Mouse (Mus musculus): ENCODE measurements around the gene Afap1. TPM values are rescaled to one million over a fixed set of nuclear protein-coding genes. Genes with fewer than 3 reads are reported as not detected.

Afap1 gene
- polyA plus RNA-seq, 1 experiment from 2014 or later: 1.4 TPM

GRCm38 (mm10) chr5:36018366-36018765 is 125.2 kb downstream of the Afap1 start:
- no peaks in the 10 kb centered on the region for H3K9me3 ChIP-seq (replicated peaks; ENCODE audit: control insufficient read depth, low read length)
- ATAC-seq (ENCODE audit: low read depth): no peak
- H3K36me3 ChIP-seq (ENCODE audit: control insufficient read depth, insufficient read depth): no peaks in the 10 kb centered on the region
- H3K4me1 ChIP-seq (ENCODE audit: control insufficient read depth, low read depth, low read length): no peaks in the 10 kb centered on the region
- whole genome bisulfite sequencing (ENCODE audit: insufficient replicate concordance): 56% methylated on average over 3 of the region's 3 CpGs
- no peaks in the 10 kb centered on the region for H3K27me3 ChIP-seq (ENCODE audit: control insufficient read depth, insufficient read depth, low read depth, low read length)
- no peak overlapping the region for H3K4me3 ChIP-seq (ENCODE audit: low read depth, low read length)
- H3K27ac ChIP-seq (ENCODE audit: low read length): no peak overlapping the region
- H3K4me2 ChIP-seq (ENCODE audit: low read depth, low read length): no peak overlapping the region
- H3K9ac ChIP-seq (ENCODE audit: low read depth, low read length): no peak overlapping the region

- 46% methylated on average over 3 of the region's 3 CpGs for WGBS (ENCODE audit: insufficient replicate concordance)
- Histone ChIP-seq H3K4me2 (ENCODE audit: low read depth, low read length) (no peak overlapping the region), H3K4me3 (ENCODE audit: low read depth, low read length) (no peak overlapping the region), H3K27ac (ENCODE audit: low read length) (no peak overlapping the region), H3K27me3 (ENCODE audit: control insufficient read depth, insufficient read depth, low read depth, low read length) (no peaks in the 10 kb centered on the region), H3K9me3 (replicated peaks; ENCODE audit: control insufficient read depth, low read length) (no peaks in the 10 kb centered on the region), H3K9ac (ENCODE audit: low read depth, low read length) (no peak overlapping the region), H3K4me1 (ENCODE audit: control insufficient read depth, low read depth, low read length) (no peaks in the 10 kb centered on the region), H3K36me3 (ENCODE audit: control insufficient read depth, insufficient read depth) (no peaks in the 10 kb centered on the region)
- no peak for ATAC-seq (ENCODE audit: low read depth)
Observed at GRCm38 (mm10) chr5:36021091-36021490, 128.0 kb downstream of the Afap1 start.

- Histone ChIP-seq H3K4me1 (ENCODE audit: control insufficient read depth, low read depth, low read length) (no peaks in the 10 kb centered on the region), H3K9me3 (replicated peaks; ENCODE audit: control insufficient read depth, low read length) (no peaks in the 10 kb centered on the region), H3K4me2 (ENCODE audit: low read depth, low read length) (no peak overlapping the region), H3K9ac (ENCODE audit: low read depth, low read length) (no peak overlapping the region), H3K4me3 (ENCODE audit: low read depth, low read length) (no peak overlapping the region), H3K36me3 (ENCODE audit: control insufficient read depth, insufficient read depth) (no peaks in the 10 kb centered on the region), H3K27me3 (ENCODE audit: control insufficient read depth, insufficient read depth, low read depth, low read length) (no peaks in the 10 kb centered on the region), H3K27ac (ENCODE audit: low read length) (no peak overlapping the region)
- no peak for ATAC-seq (ENCODE audit: low read depth)
- WGBS (ENCODE audit: insufficient replicate concordance): 61% methylated on average over 1 of the region's 1 CpGs
Observed at GRCm38 (mm10) chr5:36022361-36022760, 129.2 kb downstream of the Afap1 start.

- WGBS (ENCODE audit: insufficient replicate concordance): 51% methylated on average over 9 of the region's 9 CpGs
- no peak overlapping the region for H3K9ac ChIP-seq (ENCODE audit: low read depth, low read length)
- H3K4me3 ChIP-seq (ENCODE audit: low read depth, low read length): no peak overlapping the region
- no peak overlapping the region for H3K4me2 ChIP-seq (ENCODE audit: low read depth, low read length)
- H3K9me3 ChIP-seq (replicated peaks; ENCODE audit: control insufficient read depth, low read length): no peaks in the 10 kb centered on the region
- no peak overlapping the region for H3K27ac ChIP-seq (ENCODE audit: low read length)
- no peaks in the 10 kb centered on the region for H3K4me1 ChIP-seq (ENCODE audit: control insufficient read depth, low read depth, low read length)
- no peaks in the 10 kb centered on the region for H3K27me3 ChIP-seq (ENCODE audit: control insufficient read depth, insufficient read depth, low read depth, low read length)
- no peak for ATAC-seq (ENCODE audit: low read depth)
- no peaks in the 10 kb centered on the region for H3K36me3 ChIP-seq (ENCODE audit: control insufficient read depth, insufficient read depth)
Observed at GRCm38 (mm10) chr5:36024003-36024685, 131.0 kb downstream of the Afap1 start.

- Histone ChIP-seq H3K36me3 (ENCODE audit: control insufficient read depth, insufficient read depth) (no peaks in the 10 kb centered on the region), H3K9me3 (replicated peaks; ENCODE audit: control insufficient read depth, low read length) (no peaks in the 10 kb centered on the region), H3K27me3 (ENCODE audit: control insufficient read depth, insufficient read depth, low read depth, low read length) (no peaks in the 10 kb centered on the region), H3K4me2 (ENCODE audit: low read depth, low read length) (no peak overlapping the region), H3K27ac (ENCODE audit: low read length) (no peak overlapping the region), H3K9ac (ENCODE audit: low read depth, low read length) (no peak overlapping the region), H3K4me1 (ENCODE audit: control insufficient read depth, low read depth, low read length) (no peaks in the 10 kb centered on the region), H3K4me3 (ENCODE audit: low read depth, low read length) (no peak overlapping the region)
- WGBS (ENCODE audit: insufficient replicate concordance): 51% methylated on average over 4 of the region's 4 CpGs
- ATAC-seq (ENCODE audit: low read depth): no peak
Observed at GRCm38 (mm10) chr5:36025076-36025475, 132.0 kb downstream of the Afap1 start.

GRCm38 (mm10) chr5:36033531-36034426 is 140.7 kb downstream of the Afap1 start:
- no peak overlapping the region for H3K4me2 ChIP-seq (ENCODE audit: low read depth, low read length)
- no peaks in the 10 kb centered on the region for H3K4me1 ChIP-seq (ENCODE audit: control insufficient read depth, low read depth, low read length)
- H3K27me3 ChIP-seq (ENCODE audit: control insufficient read depth, insufficient read depth, low read depth, low read length): no peaks in the 10 kb centered on the region
- no peak overlapping the region for H3K9ac ChIP-seq (ENCODE audit: low read depth, low read length)
- no peak overlapping the region for H3K4me3 ChIP-seq (ENCODE audit: low read depth, low read length)
- 34% methylated on average over 8 of the region's 8 CpGs for WGBS (ENCODE audit: insufficient replicate concordance)
- H3K36me3 ChIP-seq (ENCODE audit: control insufficient read depth, insufficient read depth): no peaks in the 10 kb centered on the region
- no peak for ATAC-seq (ENCODE audit: low read depth)
- H3K27ac ChIP-seq (ENCODE audit: low read length): no peak overlapping the region
- H3K9me3 ChIP-seq (replicated peaks; ENCODE audit: control insufficient read depth, low read length): no peaks in the 10 kb centered on the region

GRCm38 (mm10) chr5:36039596-36039995 is 146.5 kb downstream of the Afap1 start:
- Histone ChIP-seq H3K4me3 (ENCODE audit: low read depth, low read length) (no peak overlapping the region), H3K27me3 (ENCODE audit: control insufficient read depth, insufficient read depth, low read depth, low read length) (no peaks in the 10 kb centered on the region), H3K36me3 (ENCODE audit: control insufficient read depth, insufficient read depth) (no peaks in the 10 kb centered on the region), H3K9me3 (replicated peaks; ENCODE audit: control insufficient read depth, low read length) (no peaks in the 10 kb centered on the region), H3K4me2 (ENCODE audit: low read depth, low read length) (no peak overlapping the region), H3K4me1 (ENCODE audit: control insufficient read depth, low read depth, low read length) (no peaks in the 10 kb centered on the region), H3K27ac (ENCODE audit: low read length) (no peak overlapping the region), H3K9ac (ENCODE audit: low read depth, low read length) (no peak overlapping the region)
- ATAC-seq (ENCODE audit: low read depth): no peak
- WGBS (ENCODE audit: insufficient replicate concordance): 71% methylated on average over 5 of the region's 5 CpGs

GRCm38 (mm10) chr5:36040398-36041235 is 147.5 kb downstream of the Afap1 start:
- H3K27me3 ChIP-seq (ENCODE audit: control insufficient read depth, insufficient read depth, low read depth, low read length): no peaks in the 10 kb centered on the region
- H3K36me3 ChIP-seq (ENCODE audit: control insufficient read depth, insufficient read depth): no peaks in the 10 kb centered on the region
- WGBS (ENCODE audit: insufficient replicate concordance): 56% methylated on average over 13 of the region's 13 CpGs
- H3K4me3 ChIP-seq (ENCODE audit: low read depth, low read length): no peak overlapping the region
- H3K9ac ChIP-seq (ENCODE audit: low read depth, low read length): no peak overlapping the region
- H3K9me3 ChIP-seq (replicated peaks; ENCODE audit: control insufficient read depth, low read length): no peaks in the 10 kb centered on the region
- no peak overlapping the region for H3K4me2 ChIP-seq (ENCODE audit: low read depth, low read length)
- ATAC-seq (ENCODE audit: low read depth): no peak
- no peak overlapping the region for H3K27ac ChIP-seq (ENCODE audit: low read length)
- H3K4me1 ChIP-seq (ENCODE audit: control insufficient read depth, low read depth, low read length): no peaks in the 10 kb centered on the region
